Mouse (Mus musculus) adrenal gland, adult 8-10 months (tissue): ENCODE measurements around the gene Lamtor4. TPM values are rescaled to one million over a fixed set of nuclear protein-coding genes. Genes with fewer than 3 reads are reported as not detected.

Experiments used
- DNase-seq: peaks from one replicate; pipeline ENCODE4 v3.0.0; 2022
- total RNA-seq, 4 experiments: library from RNA; stranded (reverse); gene quantifications; 2 replicates each; pipeline ENCODE4 v1.2.4; 2022

Gene Lamtor4
- total RNA-seq, 4 experiments from 2014 or later, result 86.5 to 106 (median 99.5) TPM

GRCm38 (mm10) chr5:138262001-138262400, 6.7 kb downstream of the Lamtor4 start:
- no peak for DNase-seq

GRCm38 (mm10) chr5:138262582-138263240, 7.4 kb downstream of the Lamtor4 start:
- DNase-seq, result no peak

- DNase-seq, result peak; percentile 89
These were observed 8.3 kb downstream of the Lamtor4 start, which contains the start of gene BC037034 for GRCm38 (mm10) chr5:138263260-138264206. Gene BC037034, minus strand, starts transcription at chr5:138264033.

- no peak for DNase-seq
These were observed 8.9 kb downstream of the Lamtor4 start for GRCm38 (mm10) chr5:138264207-138264578.

GRCm38 (mm10) chr5:138265712-138266111, 10.4 kb downstream of the Lamtor4 start:
- DNase-seq, result no peak

- DNase-seq, result no peak
These were observed 11.8 kb downstream of the Lamtor4 start for GRCm38 (mm10) chr5:138267114-138267513.

GRCm38 (mm10) chr5:138268980-138269379, 13.7 kb downstream of the Lamtor4 start:
- DNase-seq, result no peak

GRCm38 (mm10) chr5:138271232-138271631, 15.9 kb downstream of the Lamtor4 start:
- DNase-seq, result no peak

- DNase-seq, result no peak
These were observed 17.2 kb downstream of the Lamtor4 start, which contains the start of gene Gal3st4 for GRCm38 (mm10) chr5:138272409-138272923. Gene Gal3st4, minus strand, starts transcription at chr5:138272840.

GRCm38 (mm10) chr5:138274186-138274585, 18.9 kb downstream of the Lamtor4 start:
- DNase-seq, result no peak

GRCm38 (mm10) chr5:138275216-138276050, 20.2 kb downstream of the Lamtor4 start:
- no peak for DNase-seq

- DNase-seq, result no peak
These were observed 22.7 kb downstream of the Lamtor4 start for GRCm38 (mm10) chr5:138277994-138278393.

- peak; percentile 78 for DNase-seq
These were observed 24.5 kb downstream of the Lamtor4 start, which contains the start of the genes Gm43720, Gpc2 and Stag3 for GRCm38 (mm10) chr5:138279585-138280424. Gene Gm43720, minus strand, starts transcription at chr5:138279958. Gene Gpc2, minus strand, starts transcription at chr5:138280005. Gene Stag3, plus strand, starts transcription at chr5:138280240.

- no peak for DNase-seq
These were observed 25.1 kb downstream of the Lamtor4 start for GRCm38 (mm10) chr5:138280425-138280768.

- DNase-seq, result no peak
These were observed 25.5 kb downstream of the Lamtor4 start for GRCm38 (mm10) chr5:138280829-138281228.

- no peak for DNase-seq
These were observed 26.5 kb downstream of the Lamtor4 start for GRCm38 (mm10) chr5:138281798-138282197.

GRCm38 (mm10) chr5:138283540-138283939, 28.3 kb downstream of the Lamtor4 start:
- DNase-seq, result no peak

GRCm38 (mm10) chr5:138287861-138288260, 32.6 kb downstream of the Lamtor4 start:
- DNase-seq, result no peak

- DNase-seq, result no peak
These were observed 36.4 kb downstream of the Lamtor4 start for GRCm38 (mm10) chr5:138291638-138292037.

- no peak for DNase-seq
These were observed 38.9 kb downstream of the Lamtor4 start for GRCm38 (mm10) chr5:138294158-138294557.

GRCm38 (mm10) chr5:138299613-138300012, 44.3 kb downstream of the Lamtor4 start:
- DNase-seq, result no peak
